Mouse (Mus musculus) testis, adult 2 months (tissue): ENCODE measurements around the gene Arap1. TPM values are rescaled to one million over a fixed set of nuclear protein-coding genes. Genes with fewer than 3 reads are reported as not detected.

Experiments used
- H3K27ac ChIP-seq: fragments of 200-500 bp; 2 replicates; pipeline ENCODE4 v1.5.1; 2012; ENCODE audit warnings: low read depth, low read length; ENCODE audit not compliant: control insufficient read depth, insufficient read depth
- H3K27me3 ChIP-seq: fragments of 200-500 bp; 2 replicates; pipeline ENCODE4 v1.6.1; 2012; ENCODE audit warnings: mild to moderate bottlenecking, low read length, moderate library complexity; ENCODE audit not compliant: control insufficient read depth, insufficient read depth
- H3K36me3 ChIP-seq: fragments of 200-500 bp; 2 replicates; pipeline ENCODE4 v1.6.1; 2012; ENCODE audit warnings: mild to moderate bottlenecking, low read length; ENCODE audit not compliant: control insufficient read depth, insufficient read depth
- H3K4me1 ChIP-seq: fragments of 200-500 bp; 2 replicates; pipeline ENCODE4 v1.6.1; 2012; ENCODE audit warnings: low read length; ENCODE audit not compliant: control insufficient read depth, insufficient read depth
- H3K4me3 ChIP-seq: fragments of 200-500 bp; 2 replicates; pipeline ENCODE4 v1.5.1; 2012; ENCODE audit warnings: low read depth, mild to moderate bottlenecking, low read length, moderate library complexity, mixed read lengths; ENCODE audit not compliant: control insufficient read depth
- CTCF ChIP-seq: fragments of 200-500 bp; IDR thresholded peaks from 2 replicates; pipeline ENCODE4 v1.5.1; 2012; ENCODE audit warnings: low read depth, mild to moderate bottlenecking, inconsistent platforms, low read length, moderate library complexity; ENCODE audit not compliant: control insufficient read depth, insufficient read depth, insufficient replicate concordance
- POLR2A ChIP-seq: fragments of 200-500 bp; IDR thresholded peaks from 2 replicates; pipeline ENCODE4 v1.6.1; 2012; ENCODE audit warnings: low read depth, mild to moderate bottlenecking, inconsistent platforms, low read length, moderate library complexity; ENCODE audit not compliant: control insufficient read depth
- polyA plus RNA-seq: library from polyadenylated mRNA; depleted of rRNA; stranded (reverse); fragments of >200 nt; gene quantifications from 2 replicates; pipeline ENCODE4 v1.2.3, GENCODE M21; 2012; rRNA removed

Arap1 gene
- polyA plus RNA-seq = 4.9 and 7.9 TPM in 2 replicates

DNA sequence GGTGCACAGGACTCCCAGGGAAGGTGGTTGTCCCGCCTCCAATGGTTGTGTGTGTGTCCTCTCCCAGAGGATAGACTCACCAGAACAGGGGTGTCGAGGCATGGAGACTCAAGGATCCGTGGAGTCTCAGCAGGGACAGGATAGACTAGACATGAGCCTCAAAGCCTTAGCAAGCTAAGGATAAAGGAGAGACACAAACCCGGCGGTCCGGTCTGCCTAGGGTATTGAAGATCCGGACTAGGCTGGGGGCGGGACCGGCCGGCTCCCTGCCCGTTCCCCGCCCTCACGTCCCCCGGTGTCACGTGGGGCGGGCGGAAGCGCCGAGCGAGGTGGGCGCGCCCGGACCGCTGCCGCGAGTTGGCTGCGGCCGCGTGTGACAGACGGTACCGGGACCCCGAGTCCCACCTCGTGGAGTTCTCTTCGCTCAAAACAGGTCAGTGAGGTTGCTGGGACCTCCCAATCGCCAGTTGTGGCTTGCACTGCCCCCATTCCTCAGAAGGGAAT is at the start of gene Arap1:
Arap1 (plus strand) TSS at position 301 of the 504 bp plus-strand sequence.
- Histone ChIP-seq H3K4me1 (peaks cover 7% of the 10 kb centered on the region), H3K4me3 (peak within 1 kb of the TSS; percentile 64), H3K27me3 (no peaks in the 10 kb centered on the region), H3K36me3 (no peaks in the 10 kb centered on the region), H3K27ac (no peak within 1 kb of the TSS)
- TF ChIP-seq CTCF (no peak), POLR2A (no peak)

- Histone ChIP-seq H3K27me3 (no peaks in the 10 kb centered on the region), H3K4me1 (peaks cover 22% of the 10 kb centered on the region), H3K4me3 (no peak overlapping the region), H3K36me3 (no peaks in the 10 kb centered on the region), H3K27ac (no peak overlapping the region)
- TF ChIP-seq POLR2A (no peak), CTCF (no peak)
Observed at GRCm38 (mm10) chr7:101298375-101298774, 49.5 kb upstream of the Arap1 start.

DNA sequence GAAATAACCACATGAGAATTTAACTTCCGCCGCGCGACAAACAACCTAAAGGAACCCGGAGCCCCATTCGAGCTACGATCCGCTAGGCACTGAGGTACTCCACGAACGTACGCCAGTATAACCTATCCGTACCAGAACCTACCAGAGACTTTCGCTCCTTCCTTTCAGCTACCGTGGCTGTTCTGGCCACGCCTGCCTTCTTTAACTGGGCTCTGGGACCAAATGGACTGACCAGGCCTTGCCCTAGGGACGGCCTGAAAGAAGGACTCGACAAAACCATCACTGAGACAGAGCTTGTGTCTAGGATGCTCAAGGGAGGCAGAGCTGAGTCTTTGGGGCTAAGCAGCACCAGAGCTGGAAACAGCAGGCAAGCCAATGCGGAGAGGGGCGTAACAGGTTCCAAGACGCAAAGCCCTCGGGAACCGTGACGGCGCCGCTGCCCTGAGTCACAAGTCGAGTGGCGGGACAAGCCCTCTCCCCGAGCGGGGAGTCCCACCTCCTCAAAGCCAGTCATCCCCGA is 46.4 kb upstream of the Arap1 start:
- no peak overlapping the region for H3K27ac ChIP-seq
- H3K4me3 ChIP-seq = peak overlapping the region; percentile 64
- H3K4me1 ChIP-seq = peaks cover 20% of the 10 kb centered on the region
- H3K27me3 ChIP-seq = no peaks in the 10 kb centered on the region
- no peaks in the 10 kb centered on the region for H3K36me3 ChIP-seq
- no peak for TF ChIP-seq CTCF
- TF ChIP-seq POLR2A = no peak

DNA sequence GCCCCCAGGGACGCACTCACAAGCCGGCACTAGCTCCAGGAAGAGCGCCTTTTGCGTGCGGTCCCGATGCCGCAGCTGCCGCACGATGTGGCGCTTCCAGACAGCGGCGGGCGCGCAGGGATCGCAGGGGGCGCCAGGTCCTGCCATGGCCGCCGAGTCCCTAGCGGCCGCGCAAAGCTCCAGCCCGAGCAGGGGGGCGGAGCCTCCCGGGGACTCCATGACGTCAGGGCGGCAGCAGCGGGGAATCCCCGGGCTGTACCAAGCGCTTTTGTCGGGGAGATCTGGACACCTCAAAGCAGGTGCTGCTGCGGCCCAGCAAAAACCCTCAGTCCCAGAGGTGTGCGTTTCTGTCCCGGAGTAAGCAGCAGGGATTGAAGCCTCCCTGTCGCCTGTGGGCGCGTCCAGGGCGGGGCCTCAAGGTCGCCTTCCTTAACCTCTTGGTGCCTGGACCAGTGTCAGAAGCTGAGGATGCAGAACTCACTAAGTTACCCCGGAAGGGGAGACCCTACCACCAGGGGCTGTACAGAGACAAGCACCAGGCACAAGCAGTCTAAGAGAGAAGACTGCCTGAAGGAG is 45.9 kb upstream of the Arap1 start, which contains the start of gene Atg16l2:
Atg16l2 (minus strand) TSS at position 371 of the 576 bp plus-strand sequence.
- H3K27ac ChIP-seq = no peak within 1 kb of the TSS
- TF ChIP-seq CTCF (no peak), POLR2A (no peak)
- no peaks in the 10 kb centered on the region for H3K36me3 ChIP-seq
- H3K27me3 ChIP-seq = no peaks in the 10 kb centered on the region
- peaks cover 15% of the 10 kb centered on the region for H3K4me1 ChIP-seq
- peak within 1 kb of the TSS; percentile 64 for H3K4me3 ChIP-seq

DNA sequence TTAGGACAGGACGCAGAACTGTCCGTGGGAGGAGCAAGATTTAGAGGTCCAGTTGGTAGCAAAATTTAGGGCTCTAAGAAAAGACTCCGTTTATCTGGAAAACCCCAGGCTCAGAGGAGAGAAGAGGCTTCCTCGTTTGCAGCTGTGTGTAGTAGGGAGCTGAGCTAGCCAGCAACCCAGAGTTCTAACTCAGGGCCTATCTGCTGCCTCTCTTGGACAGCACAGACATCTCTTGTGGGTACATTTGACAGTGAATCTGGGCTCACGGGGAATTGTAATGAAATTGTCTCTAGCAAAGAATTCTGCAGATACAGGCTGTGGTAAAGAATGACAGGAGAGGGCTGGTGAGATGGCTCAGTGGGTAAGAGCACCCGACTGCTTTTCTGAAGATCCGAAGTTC is 45.2 kb upstream of the Arap1 start:
- Histone ChIP-seq H3K4me3 (no peak overlapping the region), H3K4me1 (peaks cover 13% of the 10 kb centered on the region), H3K27me3 (no peaks in the 10 kb centered on the region), H3K27ac (no peak overlapping the region), H3K36me3 (no peaks in the 10 kb centered on the region)
- TF ChIP-seq CTCF (no peak), POLR2A (no peak)

GRCm38 (mm10) chr7:101306841-101307240 is 41.0 kb upstream of the Arap1 start:
- Histone ChIP-seq H3K27me3 (no peaks in the 10 kb centered on the region), H3K27ac (no peak overlapping the region), H3K36me3 (no peaks in the 10 kb centered on the region), H3K4me1 (peaks cover 16% of the 10 kb centered on the region), H3K4me3 (no peak overlapping the region)
- TF ChIP-seq CTCF (no peak), POLR2A (no peak)

DNA sequence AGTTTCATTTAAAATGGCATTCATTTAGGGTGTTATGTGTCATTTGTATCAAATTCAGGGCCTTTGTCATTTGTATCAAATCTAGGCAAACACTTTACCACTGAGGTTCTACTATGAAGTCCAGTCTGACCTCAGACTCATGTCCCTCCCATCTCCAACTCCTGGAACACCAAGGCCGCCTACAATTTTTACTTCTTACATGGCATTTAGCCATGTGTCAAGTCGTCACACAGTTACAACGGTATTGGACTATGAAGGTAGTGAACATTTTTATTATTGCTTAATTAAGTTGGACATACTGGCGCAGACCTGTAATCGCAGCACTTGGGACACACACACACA is 37.9 kb upstream of the Arap1 start:
- Histone ChIP-seq H3K36me3 (no peaks in the 10 kb centered on the region), H3K4me1 (peaks cover 8% of the 10 kb centered on the region), H3K4me3 (peak overlapping the region; percentile 90), H3K27ac (peak overlapping the region; percentile 93), H3K27me3 (no peaks in the 10 kb centered on the region)
- no peak for TF ChIP-seq CTCF
- TF ChIP-seq POLR2A = no peak
